Mouse (Mus musculus): ENCODE results near the gene Epn2. TPM values are rescaled to one million over a fixed set of nuclear protein-coding genes. Genes with fewer than 3 reads are reported as not detected.

Gene Epn2
- polyA plus RNA-seq, 2 experiments, result 1.7 to 1.9 TPM

GRCm38 (mm10) chr11:61547710-61548109 is 31.8 kb downstream of the Epn2 start:
- TF ChIP-seq EP300 (IDR thresholded peaks at IDR 0.05; ENCODE audit: low read depth) (no peak), CTCF (IDR thresholded peaks at IDR 0.05; ENCODE audit: low read depth) (no peak)
- no peaks in the 10 kb centered on the region for H3K27me3 ChIP-seq (ENCODE audit: control insufficient read depth, insufficient read depth, low read length)
- H3K9me3 ChIP-seq (ENCODE audit: control insufficient read depth, low read length), result no peaks in the 10 kb centered on the region
- no peak overlapping the region for H3K27ac ChIP-seq
- no peak overlapping the region for H3K4me2 ChIP-seq (ENCODE audit: low read depth)
- no peaks in the 10 kb centered on the region for H3K4me1 ChIP-seq (replicated peaks; ENCODE audit: control insufficient read depth in 2 of 2, insufficient read depth in 2 of 2, low read length in 1 of 2)
- H3K4me3 ChIP-seq (ENCODE audit: insufficient read depth in 1 of 2, low read depth in 2 of 2, low read length in 2 of 2), result no peak overlapping the region
- no peaks in the 10 kb centered on the region for H3K36me3 ChIP-seq (replicated peaks; ENCODE audit: control insufficient read depth, insufficient read depth, low read depth)
- WGBS (ENCODE audit: insufficient replicate concordance), result 51% methylated on average over 4 of the region's 4 CpGs
- ATAC-seq (ENCODE audit: insufficient read depth), result no peak
- no peak for DNase-seq (ENCODE audit: low read depth in 3 of 3, low spot score in 3 of 3)
- H3K9ac ChIP-seq (replicated peaks), result no peak overlapping the region

- no peak for DNase-seq (ENCODE audit: low read depth in 3 of 3, low spot score in 3 of 3)
- H3K36me3 ChIP-seq (replicated peaks; ENCODE audit: control insufficient read depth, insufficient read depth, low read depth), result no peaks in the 10 kb centered on the region
- 68% methylated on average over 10 of the region's 10 CpGs for WGBS (ENCODE audit: insufficient replicate concordance)
Observed at GRCm38 (mm10) chr11:61546452-61546851, 33.0 kb downstream of the Epn2 start.

DNA sequence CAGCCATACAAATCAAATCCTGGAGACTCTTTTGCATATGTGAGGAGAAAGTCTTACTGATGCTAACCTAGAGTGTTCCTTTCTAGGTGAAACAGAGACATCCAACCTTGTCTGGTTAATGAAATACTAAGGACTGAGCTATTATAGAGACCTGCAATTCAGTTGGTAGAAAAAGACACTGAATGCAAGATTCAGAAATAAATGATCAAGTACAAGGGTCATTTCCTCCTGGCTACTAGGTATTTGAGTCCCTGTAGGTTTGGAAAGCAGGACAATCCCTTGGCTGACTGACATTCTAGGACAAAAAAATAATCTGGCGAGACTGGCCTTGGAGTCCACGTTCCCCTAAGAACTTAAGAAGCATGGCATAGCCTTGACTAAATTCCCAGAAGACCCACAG is 33.9 kb downstream of the Epn2 start:
- H3K4me1 ChIP-seq (replicated peaks; ENCODE audit: control insufficient read depth in 2 of 2, insufficient read depth in 2 of 2, low read length in 1 of 2), result no peaks in the 10 kb centered on the region
- no peak overlapping the region for H3K4me2 ChIP-seq (ENCODE audit: low read depth)
- no peak for TF ChIP-seq CTCF (IDR thresholded peaks at IDR 0.05; ENCODE audit: low read depth)
- ATAC-seq (ENCODE audit: insufficient read depth), result no peak
- no peak overlapping the region for H3K4me3 ChIP-seq (ENCODE audit: insufficient read depth in 1 of 2, low read depth in 2 of 2, low read length in 2 of 2)
- no peaks in the 10 kb centered on the region for H3K9me3 ChIP-seq (ENCODE audit: control insufficient read depth, low read length)
- no peak overlapping the region for H3K27ac ChIP-seq
- no peaks in the 10 kb centered on the region for H3K27me3 ChIP-seq (ENCODE audit: control insufficient read depth, insufficient read depth, low read length)
- no peak overlapping the region for H3K9ac ChIP-seq (replicated peaks)
- DNase-seq (ENCODE audit: low read depth in 3 of 3, low spot score in 3 of 3), result no peak
- 66% methylated on average over 2 of the region's 2 CpGs for WGBS (ENCODE audit: insufficient replicate concordance)
- H3K36me3 ChIP-seq (replicated peaks; ENCODE audit: control insufficient read depth, insufficient read depth, low read depth), result no peaks in the 10 kb centered on the region

More at GRCm38 (mm10) chr11:61546452-61546851, 33.0 kb downstream of the Epn2 start:
- no peak overlapping the region for H3K9ac ChIP-seq (replicated peaks)
- no peaks in the 10 kb centered on the region for H3K27me3 ChIP-seq (ENCODE audit: control insufficient read depth, insufficient read depth, low read length)
- H3K4me1 ChIP-seq (replicated peaks; ENCODE audit: control insufficient read depth in 2 of 2, insufficient read depth in 2 of 2, low read length in 1 of 2), result no peaks in the 10 kb centered on the region
- no peak overlapping the region for H3K4me3 ChIP-seq (ENCODE audit: insufficient read depth in 1 of 2, low read depth in 2 of 2, low read length in 2 of 2)
- no peak overlapping the region for H3K4me2 ChIP-seq (ENCODE audit: low read depth)
- H3K27ac ChIP-seq, result no peak overlapping the region
- no peak for TF ChIP-seq CTCF (IDR thresholded peaks at IDR 0.05; ENCODE audit: low read depth)
- TF ChIP-seq EP300 (IDR thresholded peaks at IDR 0.05; ENCODE audit: low read depth), result no peak
- no peaks in the 10 kb centered on the region for H3K9me3 ChIP-seq (ENCODE audit: control insufficient read depth, low read length)
- no peak for ATAC-seq (ENCODE audit: insufficient read depth)

- Histone ChIP-seq H3K9ac (replicated peaks) (no peak overlapping the region), H3K4me2 (ENCODE audit: low read depth) (no peak overlapping the region), H3K27ac (no peak overlapping the region), H3K4me1 (replicated peaks; ENCODE audit: control insufficient read depth in 2 of 2, insufficient read depth in 2 of 2, low read length in 1 of 2) (no peaks in the 10 kb centered on the region), H3K27me3 (ENCODE audit: control insufficient read depth, insufficient read depth, low read length) (no peaks in the 10 kb centered on the region), H3K36me3 (replicated peaks; ENCODE audit: control insufficient read depth, insufficient read depth, low read depth) (no peaks in the 10 kb centered on the region), H3K9me3 (ENCODE audit: control insufficient read depth, low read length) (no peaks in the 10 kb centered on the region), H3K4me3 (ENCODE audit: insufficient read depth in 1 of 2, low read depth in 2 of 2, low read length in 2 of 2) (no peak overlapping the region)
- DNase-seq (ENCODE audit: low read depth in 3 of 3, low spot score in 3 of 3) (no peak), ATAC-seq (ENCODE audit: insufficient read depth) (no peak)
- 46% methylated on average over 2 of the region's 2 CpGs for WGBS (ENCODE audit: insufficient replicate concordance)
- no peak for TF ChIP-seq CTCF (IDR thresholded peaks at IDR 0.05; ENCODE audit: low read depth)
- no peak for TF ChIP-seq EP300 (IDR thresholded peaks at IDR 0.05; ENCODE audit: low read depth)
Observed at GRCm38 (mm10) chr11:61541106-61541505, 38.4 kb downstream of the Epn2 start.

GRCm38 (mm10) chr11:61540642-61541041 is 38.8 kb downstream of the Epn2 start:
- no peak for TF ChIP-seq CTCF (IDR thresholded peaks at IDR 0.05; ENCODE audit: low read depth)
- TF ChIP-seq EP300 (IDR thresholded peaks at IDR 0.05; ENCODE audit: low read depth), result no peak
- H3K4me1 ChIP-seq (replicated peaks; ENCODE audit: control insufficient read depth in 2 of 2, insufficient read depth in 2 of 2, low read length in 1 of 2), result no peaks in the 10 kb centered on the region
- WGBS (ENCODE audit: insufficient replicate concordance), result 77% methylated on average over 7 of the region's 7 CpGs
- H3K36me3 ChIP-seq (replicated peaks; ENCODE audit: control insufficient read depth, insufficient read depth, low read depth), result no peaks in the 10 kb centered on the region
- no peak for ATAC-seq (ENCODE audit: insufficient read depth)
- DNase-seq (ENCODE audit: low read depth in 3 of 3, low spot score in 3 of 3), result no peak
- H3K4me3 ChIP-seq (ENCODE audit: insufficient read depth in 1 of 2, low read depth in 2 of 2, low read length in 2 of 2), result no peak overlapping the region
- no peaks in the 10 kb centered on the region for H3K27me3 ChIP-seq (ENCODE audit: control insufficient read depth, insufficient read depth, low read length)
- H3K9ac ChIP-seq (replicated peaks), result no peak overlapping the region
- H3K9me3 ChIP-seq (ENCODE audit: control insufficient read depth, low read length), result no peaks in the 10 kb centered on the region
- H3K4me2 ChIP-seq (ENCODE audit: low read depth), result no peak overlapping the region
- no peak overlapping the region for H3K27ac ChIP-seq
